Mouse (Mus musculus) forebrain, embryonic 13.5 days (tissue): Measurements from ENCODE around the gene 6430571L13Rik. TPM values are rescaled to one million over a fixed set of nuclear protein-coding genes. Genes with fewer than 3 reads are reported as not detected.
A peak's percentile ranks its signal among the peaks of the same experiment; 100 is the strongest.

ENCODE experiments used
- ATAC-seq: fragments of 200-750 bp; cut with Nextera tagmentation; 2 replicates; pipeline ENCODE4 v1.8.0; 2017
- H3K27ac ChIP-seq: fragments of 300-500 bp; sonication (generic); 2 replicates; pipeline ENCODE4 v1.5.1; 2015; ENCODE audit warnings: inconsistent platforms, mild to moderate bottlenecking, moderate library complexity
- H3K27me3 ChIP-seq: fragments of 300-500 bp; sonication (generic); 2 replicates; pipeline ENCODE4 v1.6.1; 2015; ENCODE audit warnings: mild to moderate bottlenecking, inconsistent platforms
- H3K36me3 ChIP-seq: fragments of 300-500 bp; sonication (generic); 2 replicates; pipeline ENCODE4 v1.6.1; 2015; ENCODE audit warnings: mild to moderate bottlenecking, inconsistent platforms; ENCODE audit not compliant: poor library complexity, severe bottlenecking
- H3K4me1 ChIP-seq: fragments of 300-500 bp; sonication (generic); 2 replicates; pipeline ENCODE4 v1.6.1; 2015; ENCODE audit warnings: inconsistent platforms
- H3K4me2 ChIP-seq: fragments of 300-500 bp; sonication (generic); 2 replicates; pipeline ENCODE4 v1.6.1; 2015; ENCODE audit warnings: inconsistent platforms, mild to moderate bottlenecking, moderate library complexity
- H3K4me3 ChIP-seq: fragments of 300-500 bp; sonication (generic); 2 replicates; pipeline ENCODE4 v1.5.1; 2015; ENCODE audit warnings: mild to moderate bottlenecking, inconsistent platforms
- H3K9ac ChIP-seq: fragments of 300-500 bp; sonication (generic); 2 replicates; pipeline ENCODE4 v1.6.1; 2015; ENCODE audit warnings: mild to moderate bottlenecking, inconsistent platforms
- H3K9me3 ChIP-seq: fragments of 300-500 bp; sonication (generic); replicated peaks from 2 replicates; pipeline ENCODE4 v1.6.1; 2016; ENCODE audit warnings: inconsistent platforms
- WGBS: fragments of 180-500 bp; shearing (Covaris S2); methylation state at CpG from one replicate; pipeline ENCODE4 v1.1.7; 2015; 5-methylcytosine and 5-hydroxymethylcytosine counted together
- polyA plus RNA-seq: library from polyadenylated mRNA; unstranded; fragments of >200 nt; fragmentation: Nextera tagmentation; extraction: Ambion mirVana; gene quantifications from 2 replicates; pipeline ENCODE4 v1.2.1, GENCODE M21; 2015

The 6430571L13Rik gene
- polyA plus RNA-seq, 1 experiment from 2014 or later: 3.1 TPM

- Histone ChIP-seq H3K9ac (peak overlapping the region; percentile 87), H3K4me2 (peak overlapping the region; percentile 97), H3K27ac (no peak overlapping the region), H3K27me3 (peaks cover 63% of the 10 kb centered on the region), H3K4me1 (peaks cover 39% of the 10 kb centered on the region), H3K36me3 (no peaks in the 10 kb centered on the region), H3K4me3 (peak overlapping the region; percentile 72), H3K9me3 (no peaks in the 10 kb centered on the region)
- ATAC-seq: no peak
- 22% methylated on average over 13 of the region's 13 CpGs for WGBS
Observed at GRCm38 (mm10) chr9:107400666-107401285, 60.4 kb downstream of the 6430571L13Rik start.

Other genes starting within 250 kb of the 6430571L13Rik start
- 14.4 and 16.1 TPM in 2 replicates for gene Dock3, start 108.7 kb upstream of the 6430571L13Rik start, polyA plus RNA-seq
- gene Mapkapk3, start 50.7 kb upstream of the 6430571L13Rik start, polyA plus RNA-seq: 2.0 and 2.4 TPM in 2 replicates
- gene Cish, start 44.6 kb upstream of the 6430571L13Rik start, polyA plus RNA-seq: 6.2 and 7.3 TPM in 2 replicates
- 13.3 and 13.9 TPM in 2 replicates for gene Hemk1, start 2.3 kb upstream of the 6430571L13Rik start, polyA plus RNA-seq
- 3.3 and 4.5 TPM in 2 replicates for gene Cacna2d2, start 59.0 kb downstream of the 6430571L13Rik start, polyA plus RNA-seq
- gene Tmem115, start 193.3 kb downstream of the 6430571L13Rik start, polyA plus RNA-seq: 36.9 TPM in 2 replicates
- 23.2 and 25.7 TPM in 2 replicates for gene Cyb561d2, start 201.6 kb downstream of the 6430571L13Rik start, polyA plus RNA-seq
- gene Nprl2, start 201.6 kb downstream of the 6430571L13Rik start, polyA plus RNA-seq: 59.0 and 61.9 TPM in 2 replicates
- gene Zmynd10, start 206.7 kb downstream of the 6430571L13Rik start, polyA plus RNA-seq: 2.0 and 4.0 TPM in 2 replicates
- 39.3 and 43.2 TPM in 2 replicates for gene Rassf1, start 211.0 kb downstream of the 6430571L13Rik start, polyA plus RNA-seq
- gene Tusc2, start 222.7 kb downstream of the 6430571L13Rik start, polyA plus RNA-seq: 80.7 and 84.8 TPM in 2 replicates
- gene Hyal2, start 227.3 kb downstream of the 6430571L13Rik start, polyA plus RNA-seq: 85.4 and 99.5 TPM in 2 replicates
- gene Hyal1, start 236.3 kb downstream of the 6430571L13Rik start, polyA plus RNA-seq: 8.4 and 8.5 TPM in 2 replicates
- gene Naa80, start 238.3 kb downstream of the 6430571L13Rik start, polyA plus RNA-seq: 14.5 and 17.9 TPM in 2 replicates
- 1.1 and 1.5 TPM in 2 replicates for gene Hyal3, start 240.2 kb downstream of the 6430571L13Rik start, polyA plus RNA-seq
- gene Ifrd2, start 247.0 kb downstream of the 6430571L13Rik start, polyA plus RNA-seq: 15.4 and 20.8 TPM in 2 replicates